Mouse (Mus musculus) C2C12 (cell line): ENCODE results near the gene Dntt. TPM values are rescaled to one million over a fixed set of nuclear protein-coding genes. Genes with fewer than 3 reads are reported as not detected.

Source experiments
- H3K27me3 ChIP-seq: one replicate; pipeline ENCODE4 v1.6.1; 2011; ENCODE audit not compliant: control insufficient read depth, insufficient read depth, insufficient read length
- H3K36me3 ChIP-seq: one replicate; pipeline ENCODE4 v1.6.1; 2011; ENCODE audit not compliant: control insufficient read depth, insufficient read depth
- H3K4me3 ChIP-seq: one replicate; pipeline ENCODE4 v1.5.1; 2011; ENCODE audit warnings: mild to moderate bottlenecking, control low read depth; ENCODE audit not compliant: poor library complexity, insufficient read depth, severe bottlenecking
- H3K79me2 ChIP-seq: one replicate; pipeline ENCODE4 v1.6.1; 2011; ENCODE audit not compliant: control insufficient read depth, insufficient read depth
- H3K79me3 ChIP-seq: one replicate; pipeline ENCODE4 v1.6.1; 2011; ENCODE audit warnings: low read depth, control low read depth
- H3ac ChIP-seq: one replicate; pipeline ENCODE3; 2011; ENCODE audit warnings: low read depth; ENCODE audit not compliant: control insufficient read depth, insufficient read length
- CEBPB ChIP-seq: IDR thresholded peaks from one replicate; pipeline ENCODE4 v1.6.1; 2011; ENCODE audit warnings: low read depth, mild to moderate bottlenecking, control low read depth, moderate library complexity
- CTCF ChIP-seq: IDR thresholded peaks from one replicate; pipeline ENCODE4 v1.5.1; 2011; ENCODE audit not compliant: control insufficient read depth, insufficient read depth, insufficient read length
- FOSL1 ChIP-seq: IDR thresholded peaks from one replicate; pipeline ENCODE4 v1.8.0; 2011; ENCODE audit warnings: mild to moderate bottlenecking, low read length; ENCODE audit not compliant: poor library complexity, insufficient read depth, severe bottlenecking
- MAX ChIP-seq: IDR thresholded peaks from one replicate; pipeline ENCODE4 v1.6.1; 2011; ENCODE audit warnings: mild to moderate bottlenecking, control low read depth
- MYOD1 ChIP-seq: IDR thresholded peaks from one replicate; pipeline ENCODE4 v1.6.1; 2011; ENCODE audit warnings: low read depth; ENCODE audit not compliant: control insufficient read depth, insufficient read length
- MYOG ChIP-seq: IDR thresholded peaks from one replicate; pipeline ENCODE4 v1.6.1; 2011; ENCODE audit not compliant: control insufficient read depth, insufficient read length; ENCODE audit errors: extremely low read depth
- USF1 ChIP-seq: IDR thresholded peaks from one replicate; pipeline ENCODE4 v1.6.1; 2011; ENCODE audit warnings: low read depth, mild to moderate bottlenecking, control low read depth, moderate library complexity
- polyA plus RNA-seq: library from polyadenylated mRNA; unstranded; fragments of >200 nt; fragmentation: generic; extraction: Trizol; gene quantifications from one replicate; pipeline ENCODE4 v1.2.1, GENCODE M21; 2012; ENCODE audit warnings: missing spikeins

Gene Dntt
- polyA plus RNA-seq, 1 experiment = not detected

DNA sequence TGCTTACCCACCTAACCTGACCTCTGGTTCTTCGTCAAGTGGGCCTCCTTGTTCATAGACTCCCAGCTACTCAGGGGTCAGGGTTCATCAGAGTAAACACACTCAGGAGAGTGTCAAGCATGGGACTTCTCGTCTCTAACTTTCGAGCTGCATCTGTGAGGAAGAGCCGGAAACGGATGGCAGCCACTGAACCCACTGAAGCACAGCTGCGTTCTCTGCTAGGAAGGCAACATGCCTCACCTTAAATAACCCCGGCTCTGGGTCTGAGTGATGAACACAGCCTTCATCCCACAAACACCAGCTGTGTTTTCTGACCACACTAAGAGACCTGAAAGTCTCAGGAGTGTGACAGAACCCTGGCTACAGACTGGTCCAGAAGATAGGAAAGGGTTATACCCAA, 10.0 kb downstream of the Dntt start:
- H3K27me3 ChIP-seq = peaks cover 7% of the 10 kb centered on the region
- TF ChIP-seq CTCF = no peak
- TF ChIP-seq USF1 = no peak
- no peak for TF ChIP-seq MAX
- no peak for TF ChIP-seq MYOG
- TF ChIP-seq FOSL1 = no peak
- TF ChIP-seq CEBPB = no peak
- TF ChIP-seq MYOD1 = no peak
- H3K79me2 ChIP-seq = no peaks in the 10 kb centered on the region
- H3K79me3 ChIP-seq = no peaks in the 10 kb centered on the region
- H3ac ChIP-seq = no peak overlapping the region
- no peak overlapping the region for H3K4me3 ChIP-seq
- H3K36me3 ChIP-seq = no peaks in the 10 kb centered on the region

GRCm38 (mm10) chr19:41045091-41045770, 16.2 kb downstream of the Dntt start:
- TF ChIP-seq USF1 (peak; percentile 30), MAX (no peak)
- Histone ChIP-seq H3K79me3 (no peaks in the 10 kb centered on the region), H3K36me3 (no peaks in the 10 kb centered on the region), H3K4me3 (no peak overlapping the region), H3K79me2 (no peaks in the 10 kb centered on the region), H3K27me3 (no peaks in the 10 kb centered on the region), H3ac (no peak overlapping the region)

- Histone ChIP-seq H3K4me3 (no peak overlapping the region), H3K27me3 (no peaks in the 10 kb centered on the region), H3K79me3 (no peaks in the 10 kb centered on the region), H3K36me3 (no peaks in the 10 kb centered on the region), H3ac (no peak overlapping the region), H3K79me2 (no peaks in the 10 kb centered on the region)
- TF ChIP-seq CEBPB = no peak
- TF ChIP-seq CTCF = no peak
- no peak for TF ChIP-seq MAX
- no peak for TF ChIP-seq USF1
- TF ChIP-seq MYOD1 = no peak
- no peak for TF ChIP-seq MYOG
- no peak for TF ChIP-seq FOSL1
Observed at GRCm38 (mm10) chr19:41047437-41048186, 18.5 kb downstream of the Dntt start.

DNA sequence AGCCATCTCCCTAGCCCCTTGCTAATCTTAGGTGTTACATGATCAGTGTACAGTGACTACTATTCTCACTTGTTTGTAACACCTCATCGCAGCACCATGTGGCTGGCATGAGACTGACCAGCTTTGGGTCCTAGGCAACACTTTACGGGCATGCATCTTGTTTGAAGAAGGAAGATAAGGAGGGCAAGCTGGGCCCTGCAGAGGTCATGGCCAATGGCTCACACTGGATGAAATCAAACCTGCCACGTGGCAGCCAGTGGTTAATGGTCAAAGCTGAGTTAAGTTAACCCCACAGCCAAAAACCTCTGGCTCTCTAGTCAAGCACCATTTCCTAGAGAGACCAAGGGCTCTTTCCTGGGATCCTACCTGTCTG, 19.1 kb downstream of the Dntt start:
- Histone ChIP-seq H3K79me2 (no peaks in the 10 kb centered on the region), H3K79me3 (no peaks in the 10 kb centered on the region), H3K36me3 (no peaks in the 10 kb centered on the region), H3K27me3 (no peaks in the 10 kb centered on the region), H3ac (no peak overlapping the region), H3K4me3 (no peak overlapping the region)
- TF ChIP-seq CEBPB (no peak), FOSL1 (no peak), MYOD1 (no peak), USF1 (no peak), CTCF (no peak), MAX (no peak), MYOG (no peak)

DNA sequence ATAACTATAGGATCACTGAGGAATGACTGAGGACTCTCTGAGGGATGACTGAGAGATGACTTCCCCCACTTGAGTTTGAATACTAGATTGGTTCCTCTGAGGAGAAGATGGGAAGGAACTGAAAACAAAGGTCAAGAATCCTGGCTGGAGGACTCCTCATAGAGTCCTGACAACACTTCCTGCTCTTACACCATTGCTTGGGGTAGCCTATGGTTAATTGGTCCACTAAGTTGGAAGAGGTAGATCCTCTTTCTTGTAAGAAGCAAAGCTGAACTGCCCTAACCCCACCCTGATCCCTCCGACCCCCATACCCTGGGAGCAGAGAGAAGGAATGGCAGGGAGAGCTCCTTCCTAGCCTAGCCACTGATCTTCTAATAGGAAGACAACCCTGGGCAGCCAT, 22.6 kb downstream of the Dntt start:
- no peak for TF ChIP-seq FOSL1
- TF ChIP-seq MYOD1 = no peak
- TF ChIP-seq CEBPB = no peak
- TF ChIP-seq CTCF = no peak
- TF ChIP-seq MAX = no peak
- peaks cover 5% of the 10 kb centered on the region for H3K27me3 ChIP-seq
- H3K36me3 ChIP-seq = no peaks in the 10 kb centered on the region
- H3K79me3 ChIP-seq = no peaks in the 10 kb centered on the region
- no peak overlapping the region for H3K4me3 ChIP-seq
- no peaks in the 10 kb centered on the region for H3K79me2 ChIP-seq
- H3ac ChIP-seq = no peak overlapping the region

DNA sequence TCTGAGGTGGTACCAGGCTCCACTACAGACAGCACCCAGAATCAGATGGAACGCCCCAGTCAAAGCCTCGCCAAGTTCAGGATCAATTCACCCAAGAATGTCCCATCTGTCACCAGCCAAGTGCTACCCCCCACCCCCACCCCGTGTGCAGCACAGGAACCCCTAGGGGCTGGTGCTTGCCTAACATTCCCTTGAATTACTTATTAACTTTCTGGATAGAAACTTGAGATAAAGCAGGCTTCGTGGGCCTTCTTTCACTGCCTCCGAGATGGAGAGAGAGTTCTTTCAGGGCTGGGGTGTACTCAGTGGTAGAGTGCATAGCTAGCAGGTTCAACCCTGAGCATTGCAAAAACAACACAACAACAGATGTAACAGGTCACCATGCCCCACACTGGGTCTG, 23.2 kb downstream of the Dntt start:
- peaks cover 5% of the 10 kb centered on the region for H3K27me3 ChIP-seq
- H3ac ChIP-seq = no peak overlapping the region
- H3K79me2 ChIP-seq = no peaks in the 10 kb centered on the region
- H3K4me3 ChIP-seq = no peak overlapping the region
- TF ChIP-seq CTCF = no peak
- no peak for TF ChIP-seq CEBPB
- no peak for TF ChIP-seq USF1
- no peak for TF ChIP-seq MYOD1
- TF ChIP-seq MYOG = no peak
- no peaks in the 10 kb centered on the region for H3K79me3 ChIP-seq
- H3K36me3 ChIP-seq = no peaks in the 10 kb centered on the region
